Mouse (Mus musculus): ENCODE data around the gene Fjx1. TPM values are rescaled to one million over a fixed set of nuclear protein-coding genes. Genes with fewer than 3 reads are reported as not detected.

Gene Fjx1
- under 1 TPM; 0.25 to 0.63 (median 0.51) TPM for total RNA-seq (2022)

- peak; percentile 16 for DNase-seq (ENCODE audit: low spot score)
Measured at GRCm38 (mm10) chr2:102451671-102452549, at the start of gene Fjx1. Gene Fjx1 (minus strand): TSS chr2:102452499.

- no peak for DNase-seq (ENCODE audit: low spot score)
Measured at GRCm38 (mm10) chr2:102500001-102500689, 47.8 kb upstream of the Fjx1 start.

- no peak for DNase-seq (ENCODE audit: low spot score)
Measured at GRCm38 (mm10) chr2:102480738-102481137, 28.4 kb upstream of the Fjx1 start.

GRCm38 (mm10) chr2:102476101-102476500, 23.8 kb upstream of the Fjx1 start:
- DNase-seq (ENCODE audit: low spot score), result no peak

- no peak for DNase-seq (ENCODE audit: low spot score)
Measured at GRCm38 (mm10) chr2:102468645-102469044, 16.3 kb upstream of the Fjx1 start.

- DNase-seq (ENCODE audit: low spot score), result no peak
Measured at GRCm38 (mm10) chr2:102464342-102464732, 12.0 kb upstream of the Fjx1 start.

- peak; percentile 25 for DNase-seq (ENCODE audit: low spot score)
Measured at GRCm38 (mm10) chr2:102463587-102464341, 11.5 kb upstream of the Fjx1 start.

- no peak for DNase-seq (ENCODE audit: low spot score)
Measured at GRCm38 (mm10) chr2:102461491-102461890, 9.2 kb upstream of the Fjx1 start.

GRCm38 (mm10) chr2:102455126-102455525, 2.8 kb upstream of the Fjx1 start:
- no peak for DNase-seq (ENCODE audit: low spot score)

- DNase-seq (ENCODE audit: low spot score), result peak; percentile 36
Measured at GRCm38 (mm10) chr2:102453447-102453846, 1.1 kb upstream of the Fjx1 start.

- peak; percentile 4 for DNase-seq (ENCODE audit: low spot score)
Measured at GRCm38 (mm10) chr2:102450761-102451670, 1.3 kb downstream of the Fjx1 start.

GRCm38 (mm10) chr2:102450248-102450760, 2.0 kb downstream of the Fjx1 start:
- peak; percentile 43 for DNase-seq (ENCODE audit: low spot score)

- peak; percentile 7 for DNase-seq (ENCODE audit: low spot score)
Measured at GRCm38 (mm10) chr2:102449630-102450247, 2.6 kb downstream of the Fjx1 start.

- no peak for DNase-seq (ENCODE audit: low spot score)
Measured at GRCm38 (mm10) chr2:102449056-102449455, 3.2 kb downstream of the Fjx1 start.

- no peak for DNase-seq (ENCODE audit: low spot score)
Measured at GRCm38 (mm10) chr2:102447831-102448230, 4.5 kb downstream of the Fjx1 start.

GRCm38 (mm10) chr2:102446851-102447250, 5.4 kb downstream of the Fjx1 start:
- no peak for DNase-seq (ENCODE audit: low spot score)

GRCm38 (mm10) chr2:102437357-102438030, 14.8 kb downstream of the Fjx1 start:
- no peak for DNase-seq (ENCODE audit: low spot score)

- no peak for DNase-seq (ENCODE audit: low spot score)
Measured at GRCm38 (mm10) chr2:102433879-102434278, 18.4 kb downstream of the Fjx1 start.

- no peak for DNase-seq (ENCODE audit: low spot score)
Measured at GRCm38 (mm10) chr2:102431084-102431483, 21.2 kb downstream of the Fjx1 start.

GRCm38 (mm10) chr2:102427974-102428373, 24.3 kb downstream of the Fjx1 start:
- DNase-seq (ENCODE audit: low spot score), result no peak
